Mouse (Mus musculus) neural tube, embryonic 15.5 days (tissue): ENCODE measurements at regions not wholly inside any gene's neighbourhood (a gene's known extent, or its start where the extent isn't known, plus 50 kb on each side); places are given as distances from the start of the nearest gene placed in this dataset.
"Not testable (repeated sequence)": the region's sequence is repeated elsewhere in the genome, so short reads cannot be mapped to it uniquely, and the experiment has no call there.

Source experiments
- ATAC-seq: fragments of 200-750 bp; cut with Nextera tagmentation; 2 replicates; pipeline ENCODE4 v1.8.0; 2017; ENCODE audit warnings: mild to moderate bottlenecking, moderate TSS enrichment, moderate library complexity; ENCODE audit not compliant: low FRiP score
- H3K27ac ChIP-seq: fragments of 300-500 bp; sonication (generic); replicated peaks from 2 replicates; pipeline ENCODE4 v1.5.1; 2015; ENCODE audit warnings: mild to moderate bottlenecking, inconsistent platforms
- H3K27me3 ChIP-seq: fragments of 300-500 bp; sonication (generic); replicated peaks from 2 replicates; pipeline ENCODE4 v1.6.1; 2015; ENCODE audit warnings: inconsistent platforms
- H3K36me3 ChIP-seq: fragments of 300-500 bp; sonication (generic); 2 replicates; pipeline ENCODE4 v1.6.1; 2015; ENCODE audit warnings: inconsistent platforms
- H3K4me1 ChIP-seq: fragments of 300-500 bp; sonication (generic); 2 replicates; pipeline ENCODE4 v1.6.1; 2015; ENCODE audit warnings: inconsistent platforms
- H3K4me2 ChIP-seq: fragments of 300-500 bp; sonication (generic); 2 replicates; pipeline ENCODE4 v1.6.1; 2015; ENCODE audit warnings: inconsistent platforms, mild to moderate bottlenecking, moderate library complexity
- H3K4me3 ChIP-seq: fragments of 300-500 bp; sonication (generic); replicated peaks from 2 replicates; pipeline ENCODE4 v1.5.1; 2015; ENCODE audit warnings: mild to moderate bottlenecking, inconsistent platforms
- H3K9ac ChIP-seq: fragments of 300-500 bp; sonication (generic); replicated peaks from 2 replicates; pipeline ENCODE4 v1.6.1; 2015; ENCODE audit warnings: mild to moderate bottlenecking, inconsistent platforms
- H3K9me3 ChIP-seq: fragments of 300-500 bp; sonication (generic); replicated peaks from 2 replicates; pipeline ENCODE4 v1.6.1; 2016; ENCODE audit warnings: inconsistent platforms
- whole genome bisulfite sequencing: fragments of 180-500 bp; shearing (Covaris S2); methylation state at CpG from one replicate; pipeline ENCODE4 v1.1.7; 2015; ENCODE audit warnings: mixed read lengths; 5-methylcytosine and 5-hydroxymethylcytosine counted together

DNA sequence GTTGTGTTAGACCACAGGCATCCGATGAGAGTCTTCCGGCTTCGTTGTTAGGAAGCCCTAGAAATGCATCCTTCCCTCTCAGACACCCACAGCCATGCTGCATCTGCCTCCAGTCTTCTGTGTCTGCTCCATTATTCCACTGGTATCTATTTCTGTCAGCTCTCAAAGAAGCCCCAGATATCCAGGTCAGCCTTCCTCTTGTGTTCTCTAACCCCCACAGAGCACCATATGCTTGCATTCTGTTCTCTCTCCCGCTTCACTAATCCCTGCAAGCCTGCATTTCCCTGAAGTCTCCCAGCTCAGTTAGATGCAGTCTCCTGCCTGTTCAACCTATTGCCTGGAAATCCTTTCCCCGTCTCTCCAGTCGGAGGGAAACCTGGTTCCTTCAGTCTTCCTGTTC lies 53.6 kb upstream of the Wdfy3 start:
- WGBS, result 67% methylated on average over 6 of the region's 6 CpGs
- H3K4me3 ChIP-seq, result no peak overlapping the region
- H3K9me3 ChIP-seq, result no peaks in the 10 kb centered on the region

DNA sequence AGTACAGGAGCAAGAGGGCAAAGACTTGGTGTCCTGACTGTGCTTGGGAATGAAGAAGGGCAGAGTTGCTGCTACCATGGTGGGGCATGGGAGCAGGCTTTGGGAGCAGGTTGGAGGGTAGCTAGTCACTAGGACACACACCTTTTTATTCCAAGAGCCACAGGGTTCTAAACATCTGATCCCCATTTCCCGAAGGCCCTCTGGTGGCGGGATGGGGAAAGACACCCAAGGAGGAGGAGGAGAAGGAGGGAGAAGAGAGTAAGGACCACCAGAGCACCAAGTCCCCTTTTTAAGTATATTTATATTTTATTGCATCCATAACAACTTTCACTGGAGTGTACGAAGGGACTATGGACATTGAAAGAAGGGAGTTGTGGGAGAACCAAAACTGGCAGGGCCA lies 57.0 kb upstream of the Wdfy3 start:
- H3K4me3 ChIP-seq, result no peak overlapping the region
- WGBS, result 16% methylated on average over 3 of the region's 3 CpGs
- ATAC-seq, result no peak
- no peaks in the 10 kb centered on the region for H3K9me3 ChIP-seq
- no peaks in the 10 kb centered on the region for H3K36me3 ChIP-seq
- H3K27me3 ChIP-seq, result no peaks in the 10 kb centered on the region
- H3K9ac ChIP-seq, result no peak overlapping the region
- H3K27ac ChIP-seq, result no peak overlapping the region
- no peak overlapping the region for H3K4me2 ChIP-seq
- no peaks in the 10 kb centered on the region for H3K4me1 ChIP-seq

More for the DNA sequence above, 53.6 kb upstream of the Wdfy3 start:
- no peaks in the 10 kb centered on the region for H3K36me3 ChIP-seq
- no peaks in the 10 kb centered on the region for H3K27me3 ChIP-seq
- no peak overlapping the region for H3K9ac ChIP-seq
- H3K4me2 ChIP-seq, result no peak overlapping the region
- H3K4me1 ChIP-seq, result no peaks in the 10 kb centered on the region
- ATAC-seq, result no peak
- H3K27ac ChIP-seq, result no peak overlapping the region

DNA sequence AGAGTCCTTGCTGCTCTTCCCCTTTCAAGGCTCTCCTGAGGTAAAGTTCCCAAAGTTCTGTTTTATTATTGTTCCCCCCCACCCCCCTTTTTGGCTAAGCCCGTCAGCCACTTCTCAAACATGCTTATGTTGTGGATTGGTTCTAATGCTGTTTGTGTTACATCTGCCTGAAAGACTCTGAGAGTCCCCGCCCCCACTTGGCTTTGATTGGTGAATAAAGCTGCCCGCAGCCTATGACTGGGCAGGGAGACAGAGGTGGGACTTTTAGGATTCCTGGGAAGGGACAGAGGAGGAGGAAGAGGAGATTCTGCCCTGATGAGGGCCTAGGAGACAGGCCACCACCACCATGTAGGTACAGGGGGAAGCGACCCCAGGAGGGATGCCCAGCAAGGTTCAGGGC lies 78.3 kb upstream of the Wdfy3 start:
- Histone ChIP-seq H3K9me3 (no peaks in the 10 kb centered on the region), H3K4me1 (peaks cover 13% of the 10 kb centered on the region), H3K27me3 (no peaks in the 10 kb centered on the region), H3K9ac (no peak overlapping the region), H3K4me3 (no peak overlapping the region), H3K27ac (no peak overlapping the region), H3K4me2 (no peak overlapping the region), H3K36me3 (no peaks in the 10 kb centered on the region)
- no peak for ATAC-seq
- 85% methylated on average over 4 of the region's 4 CpGs for WGBS

DNA sequence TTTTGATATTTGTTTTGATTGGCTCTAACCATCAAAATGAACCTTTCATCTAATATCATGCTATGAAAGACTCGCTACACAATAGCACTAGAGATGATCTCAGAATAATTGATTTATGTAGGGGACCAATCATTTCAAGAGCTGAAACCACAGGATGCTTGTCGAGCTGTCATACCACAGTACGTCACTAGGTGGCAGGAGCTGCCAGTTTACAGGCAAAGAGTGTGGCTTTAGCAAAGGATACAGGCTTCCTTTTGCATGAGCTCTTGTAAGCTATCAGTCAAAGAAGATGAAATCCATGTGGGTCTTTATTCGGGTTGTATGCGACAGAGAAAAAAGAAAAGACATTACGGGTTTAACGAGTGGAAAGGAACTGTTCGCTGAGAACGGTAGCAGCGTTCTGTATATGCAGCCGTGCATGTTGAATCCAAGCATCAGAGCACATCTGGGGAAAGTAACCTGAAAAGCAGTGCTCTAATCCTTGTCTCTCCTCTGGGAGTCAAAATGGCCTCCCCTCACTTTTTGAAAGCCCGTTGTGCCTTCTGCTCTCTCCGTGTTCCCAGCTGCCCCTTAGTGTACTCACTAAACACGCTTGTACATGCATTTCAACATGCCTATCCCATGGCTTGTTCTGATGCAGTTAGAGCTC lies 79.9 kb upstream of the Wdfy3 start:
- H3K9ac ChIP-seq, result no peak overlapping the region
- 0 out of 2 replicates have a peak overlapping the region, but pooled peaks have one; percentile 13 for H3K4me2 ChIP-seq
- H3K4me1 ChIP-seq, result peaks cover 13% of the 10 kb centered on the region
- no peaks in the 10 kb centered on the region for H3K36me3 ChIP-seq
- H3K9me3 ChIP-seq, result no peaks in the 10 kb centered on the region
- 31% methylated on average over 14 of the region's 14 CpGs for WGBS
- H3K4me3 ChIP-seq, result no peak overlapping the region
- 0 out of 2 replicates have a peak overlapping the region, but pooled peaks have one; percentile 18 for H3K27ac ChIP-seq
- no peaks in the 10 kb centered on the region for H3K27me3 ChIP-seq
- ATAC-seq, result peak; percentile 66; the same call in 1 of the 2 replicates

DNA sequence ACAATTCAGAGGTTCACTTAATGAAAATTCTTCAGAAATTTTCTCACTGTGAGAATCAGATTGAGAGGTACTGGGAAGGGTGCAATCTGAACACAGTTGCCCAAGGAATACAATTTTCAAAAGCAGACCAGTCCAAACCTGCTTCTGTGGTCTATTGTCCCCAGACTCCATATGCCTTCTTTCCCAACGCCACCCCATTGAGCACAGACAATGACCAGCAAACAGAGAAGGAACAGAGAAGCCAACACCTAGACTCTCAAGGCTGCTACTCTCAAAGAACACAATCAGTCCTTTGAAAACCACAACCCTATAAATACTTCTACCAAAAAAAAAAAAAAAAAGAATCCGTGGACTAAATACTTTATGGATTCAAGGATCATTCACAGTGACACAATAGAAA lies 89.9 kb upstream of the Wdfy3 start:
- no peaks in the 10 kb centered on the region for H3K27me3 ChIP-seq
- no peaks in the 10 kb centered on the region for H3K4me1 ChIP-seq
- H3K4me3 ChIP-seq, result no peak overlapping the region
- H3K9ac ChIP-seq, result no peak overlapping the region
- WGBS, result 19% methylated on average over 2 of the region's 2 CpGs
- H3K36me3 ChIP-seq, result no peaks in the 10 kb centered on the region
- H3K4me2 ChIP-seq, result no peak overlapping the region
- H3K27ac ChIP-seq, result no peak overlapping the region
- ATAC-seq, result no peak
- H3K9me3 ChIP-seq, result no peaks in the 10 kb centered on the region

DNA sequence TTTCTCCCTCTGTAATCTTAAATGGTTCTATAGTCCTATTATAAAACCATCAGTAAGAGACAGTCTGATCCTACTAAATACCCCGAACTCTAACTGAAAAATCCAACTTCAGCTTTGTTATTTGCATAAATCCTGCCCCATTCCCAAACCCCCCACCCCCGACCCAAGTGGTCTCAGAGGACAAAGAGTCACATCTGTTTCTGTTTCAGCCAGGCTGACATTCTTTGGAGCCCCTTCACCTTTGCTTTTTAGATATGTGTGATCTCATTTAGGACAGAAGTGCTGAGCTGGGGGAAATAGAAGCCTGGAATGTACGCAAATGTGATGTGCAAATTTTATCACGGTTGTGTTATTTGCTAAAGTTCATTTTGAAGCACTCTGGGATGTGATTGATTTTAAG lies 98.3 kb upstream of the Wdfy3 start:
- H3K9me3 ChIP-seq, result no peaks in the 10 kb centered on the region
- 25% methylated on average over 4 of the region's 4 CpGs for WGBS
- H3K27me3 ChIP-seq, result no peaks in the 10 kb centered on the region
- no peaks in the 10 kb centered on the region for H3K36me3 ChIP-seq
- no peak overlapping the region for H3K4me3 ChIP-seq
- no peak overlapping the region for H3K9ac ChIP-seq
- H3K27ac ChIP-seq, result no peak overlapping the region
- H3K4me2 ChIP-seq, result no peak overlapping the region
- ATAC-seq, result no peak
- 0 out of 2 replicates have a peak, but pooled peaks cover 3% of the 10 kb centered on the region for H3K4me1 ChIP-seq

DNA sequence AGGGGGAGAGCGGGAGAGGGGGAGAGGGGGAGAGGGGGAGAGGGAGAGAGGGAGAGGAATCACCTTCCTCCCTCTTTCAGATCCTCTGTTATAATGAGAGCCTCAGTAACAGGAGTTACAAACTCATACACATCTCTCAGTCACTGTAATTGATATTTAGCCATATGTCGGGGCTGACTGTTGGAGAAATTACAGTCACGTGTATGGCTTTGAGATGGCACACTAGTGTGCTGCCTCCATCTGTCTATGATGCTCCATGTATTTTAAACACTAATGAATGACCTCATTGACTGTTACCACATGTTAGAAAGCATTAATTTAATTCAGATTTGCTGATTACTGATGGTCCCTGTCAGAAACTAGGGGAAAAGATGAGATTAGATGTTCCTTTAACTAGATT lies 102.1 kb upstream of the Wdfy3 start:
- no peak overlapping the region for H3K27ac ChIP-seq
- H3K4me3 ChIP-seq, result no peak overlapping the region
- H3K4me1 ChIP-seq, result 0 out of 2 replicates have a peak, but pooled peaks cover 3% of the 10 kb centered on the region
- H3K9ac ChIP-seq, result no peak overlapping the region
- 47% methylated on average over 2 of the region's 3 CpGs for WGBS
- no peaks in the 10 kb centered on the region for H3K36me3 ChIP-seq
- no peak overlapping the region for H3K4me2 ChIP-seq
- peak; percentile 47; the same call in 1 of the 2 replicates for ATAC-seq
- H3K9me3 ChIP-seq, result no peaks in the 10 kb centered on the region
- H3K27me3 ChIP-seq, result no peaks in the 10 kb centered on the region

DNA sequence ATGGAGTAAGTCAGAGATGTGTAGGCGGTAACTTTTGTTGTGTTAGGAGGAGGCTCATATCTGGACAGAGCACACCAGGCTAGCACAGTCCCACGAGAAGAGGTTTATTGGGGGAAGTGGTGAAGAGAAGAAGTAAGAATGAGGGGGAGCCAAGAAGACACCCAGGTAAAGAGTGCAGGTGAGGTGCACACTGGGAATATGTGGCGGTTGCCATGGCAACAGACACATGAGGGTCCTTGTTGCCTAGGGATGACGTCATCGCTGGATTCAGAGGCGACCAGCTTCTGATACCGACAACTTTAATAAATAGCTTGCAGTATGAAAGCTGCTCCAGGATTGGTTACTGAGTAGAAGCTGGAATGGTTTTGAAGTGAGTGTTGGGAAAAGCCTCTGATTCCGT lies 110.5 kb upstream of the Wdfy3 start:
- H3K4me3 ChIP-seq, result no peak overlapping the region
- ATAC-seq, result no peak
- H3K4me2 ChIP-seq, result no peak overlapping the region
- H3K36me3 ChIP-seq, result no peaks in the 10 kb centered on the region
- H3K4me1 ChIP-seq, result no peaks in the 10 kb centered on the region
- WGBS, result 82% methylated on average over 8 of the region's 8 CpGs
- H3K27ac ChIP-seq, result no peak overlapping the region
- H3K9ac ChIP-seq, result no peak overlapping the region
- no peaks in the 10 kb centered on the region for H3K9me3 ChIP-seq
- H3K27me3 ChIP-seq, result no peaks in the 10 kb centered on the region

DNA sequence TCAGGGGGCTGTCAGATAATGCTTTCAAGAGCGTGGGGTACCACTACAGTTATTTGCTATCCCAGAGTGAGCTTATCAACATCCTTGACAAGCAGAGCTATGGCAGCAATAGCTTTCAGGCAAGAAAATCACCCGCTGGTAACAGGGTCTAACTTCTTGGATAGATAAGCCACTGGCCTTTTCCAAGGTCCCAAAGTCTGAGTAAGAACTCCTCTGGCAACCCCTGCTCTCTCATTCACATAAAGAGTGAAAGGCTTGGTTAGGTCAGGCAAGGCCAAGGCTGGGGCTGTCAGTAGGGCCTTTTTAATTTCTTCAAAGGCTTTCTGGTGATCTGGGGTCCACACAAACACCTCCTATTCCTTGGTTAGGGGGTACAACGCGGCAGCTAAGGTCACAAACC lies 119.2 kb upstream of the Wdfy3 start:
- not testable (repeated sequence) for H3K4me1 ChIP-seq, H3K9ac ChIP-seq, H3K27me3 ChIP-seq, H3K4me3 ChIP-seq, H3K27ac ChIP-seq, H3K36me3 ChIP-seq, H3K9me3 ChIP-seq, ATAC-seq, H3K4me2 ChIP-seq
- WGBS, result 91% methylated on average over 4 of the region's 4 CpGs

DNA sequence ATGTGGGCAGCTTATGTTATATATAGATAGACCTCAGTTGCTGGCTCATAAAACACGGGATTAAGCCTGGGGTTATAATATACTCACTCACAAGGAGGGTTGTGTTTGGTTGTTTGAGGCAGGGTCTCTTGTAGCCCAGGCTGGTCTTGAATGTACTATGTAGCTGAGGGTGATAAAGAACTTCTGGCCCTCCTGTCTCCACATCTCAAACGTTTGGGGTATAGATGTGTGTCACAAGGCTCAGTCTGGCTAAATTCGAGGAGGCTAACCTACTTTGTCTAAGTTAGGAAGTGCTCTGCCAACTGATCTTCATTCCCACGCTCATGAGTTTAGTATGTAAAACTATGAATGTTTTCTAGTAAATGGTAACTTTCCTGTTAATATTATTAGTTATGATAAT lies 136.7 kb upstream of the Wdfy3 start:
- WGBS, result 57% methylated on average over 4 of the region's 4 CpGs
- Histone ChIP-seq H3K27me3 (no peaks in the 10 kb centered on the region), H3K9ac (no peak overlapping the region), H3K27ac (no peak overlapping the region), H3K4me3 (no peak overlapping the region), H3K36me3 (no peaks in the 10 kb centered on the region), H3K4me1 (no peaks in the 10 kb centered on the region), H3K4me2 (0 out of 2 replicates have a peak overlapping the region, but pooled peaks have one; percentile 52), H3K9me3 (no peaks in the 10 kb centered on the region)
- ATAC-seq, result no peak

DNA sequence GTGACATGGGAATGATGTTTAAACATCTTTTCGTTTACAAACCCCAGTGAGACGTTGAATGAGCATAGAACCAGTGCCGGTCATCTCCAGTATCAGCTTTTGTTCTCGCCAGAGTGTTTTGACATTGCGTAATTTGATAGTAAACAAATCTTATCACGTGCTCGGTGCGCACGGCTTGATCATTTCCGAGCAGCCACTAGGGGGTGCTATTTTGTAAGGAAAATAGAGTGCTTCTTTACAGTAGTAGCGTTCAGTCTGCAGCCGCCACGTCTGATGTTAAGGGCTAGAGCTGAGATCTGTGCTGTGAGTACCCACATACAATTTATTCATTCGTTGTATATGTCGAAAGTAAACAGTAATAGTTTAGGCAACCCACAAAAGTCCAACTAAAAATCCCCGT lies 137.2 kb upstream of the Wdfy3 start:
- 0 out of 2 replicates have a peak overlapping the region, but pooled peaks have one; percentile 12 for H3K4me3 ChIP-seq
- no peaks in the 10 kb centered on the region for H3K36me3 ChIP-seq
- H3K27ac ChIP-seq, result no peak overlapping the region
- H3K9ac ChIP-seq, result 0 out of 2 replicates have a peak overlapping the region, but pooled peaks have one; percentile 17
- ATAC-seq, result peak; percentile 84; the same call in 1 of the 2 replicates
- H3K27me3 ChIP-seq, result no peaks in the 10 kb centered on the region
- peak overlapping the region; percentile 52 for H3K4me2 ChIP-seq
- H3K4me1 ChIP-seq, result no peaks in the 10 kb centered on the region
- no peaks in the 10 kb centered on the region for H3K9me3 ChIP-seq
- 5% methylated on average over 16 of the region's 16 CpGs for WGBS

DNA sequence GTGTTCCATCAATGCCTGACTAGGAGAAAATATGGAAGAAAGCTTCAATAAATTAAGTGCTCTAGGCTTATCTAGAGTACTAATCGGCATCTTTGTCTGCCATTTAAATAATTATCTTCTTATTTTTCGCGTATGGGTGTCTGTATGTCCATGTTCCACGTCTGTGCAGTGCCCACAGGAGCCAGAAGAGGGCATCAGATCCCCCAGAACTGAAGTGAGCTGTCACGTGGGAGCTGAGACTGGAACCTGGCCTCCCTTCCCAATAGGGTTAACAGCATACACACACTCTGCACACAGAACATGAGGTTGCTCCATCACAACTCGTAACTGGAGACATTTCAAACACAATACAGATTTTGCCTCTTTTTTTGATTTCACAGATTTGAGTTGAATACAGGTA lies 143.4 kb upstream of the Wdfy3 start:
- no peaks in the 10 kb centered on the region for H3K27me3 ChIP-seq
- no peak overlapping the region for H3K27ac ChIP-seq
- H3K4me2 ChIP-seq, result no peak overlapping the region
- WGBS, result 61% methylated on average over 6 of the region's 6 CpGs
- ATAC-seq, result no peak
- H3K9ac ChIP-seq, result no peak overlapping the region
- no peaks in the 10 kb centered on the region for H3K9me3 ChIP-seq
- H3K36me3 ChIP-seq, result no peaks in the 10 kb centered on the region
- no peaks in the 10 kb centered on the region for H3K4me1 ChIP-seq
- no peak overlapping the region for H3K4me3 ChIP-seq
